Mouse (Mus musculus): ENCODE results near the gene Psmd1.

Psmd1 gene

DNA sequence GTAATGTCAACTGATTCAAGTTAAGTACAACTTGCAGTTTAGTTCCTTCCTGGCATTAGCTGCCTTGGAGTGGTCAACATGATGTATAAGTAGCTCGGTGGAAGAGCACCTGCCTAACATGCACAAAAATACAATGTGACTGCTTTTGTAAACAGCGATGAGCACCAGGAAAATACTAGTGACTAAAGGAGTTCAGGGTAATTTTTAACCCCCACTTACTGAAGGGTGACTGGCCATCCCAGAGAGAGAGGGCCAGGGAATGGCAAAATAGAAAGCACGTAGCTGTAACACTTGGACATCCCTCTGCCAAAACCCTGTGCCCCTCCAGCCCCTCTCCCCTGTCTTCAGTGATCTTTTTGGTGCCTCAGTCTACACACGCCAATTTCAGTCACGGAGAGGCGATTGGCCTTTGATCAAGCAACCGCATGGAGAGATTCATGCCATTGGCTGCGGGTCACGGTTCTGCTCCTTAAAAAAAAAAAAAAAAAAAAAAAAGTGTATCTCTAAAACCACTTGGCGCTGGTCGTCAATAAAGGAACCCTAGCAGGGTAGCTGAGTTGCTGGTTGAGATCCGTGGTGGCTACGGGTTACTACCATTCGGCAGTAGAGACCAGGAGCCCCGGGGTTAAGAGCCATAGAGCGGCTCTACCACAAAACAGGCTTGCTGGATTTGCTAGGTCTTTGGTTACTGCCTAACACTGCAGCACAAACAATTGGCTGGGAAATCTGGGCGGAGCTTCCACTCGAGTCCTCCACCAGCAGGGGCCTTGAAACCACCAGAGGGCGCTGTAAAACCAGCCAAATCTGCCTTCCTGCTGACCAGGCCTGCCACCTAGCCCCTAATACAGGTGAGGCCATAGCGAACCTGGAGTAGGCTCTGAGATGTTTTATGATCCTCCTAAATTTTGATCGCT lies 5.1 kb upstream of the Psmd1 start:
- peak; percentile 93 to 95 for DNase-seq (ENCODE audit: low spot score in 2 of 2)

DNA sequence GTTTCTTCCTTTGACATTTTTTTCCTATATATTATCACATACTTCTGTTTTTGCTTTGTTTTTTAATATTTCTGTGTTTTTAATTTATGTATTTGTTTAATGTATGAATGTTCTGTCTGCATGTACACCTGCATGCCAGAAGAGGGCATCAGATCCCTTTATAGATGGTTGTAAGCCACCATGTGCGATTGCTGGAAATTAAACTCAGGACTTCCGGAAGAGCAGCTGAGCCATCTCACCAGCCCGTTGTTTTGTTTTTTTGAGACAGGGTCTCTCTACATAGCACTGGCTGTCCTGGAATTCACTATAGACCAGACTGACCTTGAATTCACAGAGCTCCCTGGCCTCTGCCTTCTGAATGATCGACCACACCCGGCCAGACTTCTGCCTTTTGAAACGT lies 1.7 kb upstream of the Psmd1 start:
- DNase-seq (ENCODE audit: low spot score in 2 of 2), result no peak

DNA sequence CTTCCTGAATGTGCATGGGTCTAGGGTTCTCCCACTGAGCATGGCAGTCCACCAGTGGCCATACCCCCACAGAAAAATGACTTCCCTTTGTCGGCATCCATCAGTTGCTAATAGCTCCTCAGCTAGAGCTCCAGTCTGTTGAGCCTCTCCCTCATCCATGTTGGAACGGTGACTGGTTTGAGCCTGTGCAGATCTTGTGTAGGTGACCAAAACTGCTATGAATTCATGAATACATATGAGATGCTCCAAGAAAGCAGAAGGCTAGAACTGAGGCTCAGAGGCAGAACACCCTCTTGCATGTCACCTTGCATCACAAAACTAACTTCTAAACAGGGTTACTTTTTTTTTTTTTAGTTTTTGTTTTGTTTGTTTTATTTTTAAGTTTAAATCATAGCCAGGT lies 12.4 kb downstream of the Psmd1 start:
- DNase-seq (ENCODE audit: low spot score in 2 of 2), result no peak

DNA sequence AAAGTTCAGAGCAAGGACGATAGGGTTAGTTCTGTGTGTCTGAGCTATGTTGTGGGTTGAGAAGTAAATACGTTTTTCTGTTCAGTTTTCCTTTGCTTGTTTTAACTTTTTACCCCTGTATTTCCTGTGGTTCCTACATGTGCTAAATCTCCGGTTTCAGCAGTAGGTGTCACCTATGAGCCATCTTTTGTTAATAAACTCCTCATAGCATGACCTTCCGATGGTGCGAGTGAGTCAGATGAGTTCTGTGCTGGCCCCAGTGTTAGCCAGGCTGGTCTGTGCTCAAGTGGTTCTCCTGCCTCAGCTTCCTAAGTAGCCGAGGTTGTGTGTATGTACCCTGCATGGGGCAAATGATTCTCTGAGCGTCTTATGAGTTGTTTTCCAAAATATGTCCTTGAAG lies 30.2 kb downstream of the Psmd1 start:
- no peak for DNase-seq (ENCODE audit: low spot score in 2 of 2)

DNA sequence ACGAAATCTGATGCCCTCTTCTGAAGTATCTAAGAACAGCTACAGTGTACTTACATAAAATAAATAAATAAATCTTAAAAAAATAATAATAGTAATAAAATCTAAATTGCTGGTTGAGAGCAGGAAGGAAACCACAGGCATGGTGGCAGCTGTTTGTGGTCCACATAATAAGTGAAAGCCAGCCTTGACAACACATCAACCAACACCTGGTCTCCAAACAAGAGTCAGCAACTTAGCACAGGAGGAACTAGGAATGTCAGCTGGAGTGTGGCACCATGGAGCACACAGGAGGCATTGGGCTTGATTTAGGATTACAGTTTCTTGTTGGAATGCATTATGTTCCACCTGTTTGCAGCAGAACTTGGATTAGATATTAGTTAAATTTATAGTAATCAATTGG lies 40.9 kb downstream of the Psmd1 start:
- DNase-seq (ENCODE audit: low spot score in 2 of 2), result no peak

DNA sequence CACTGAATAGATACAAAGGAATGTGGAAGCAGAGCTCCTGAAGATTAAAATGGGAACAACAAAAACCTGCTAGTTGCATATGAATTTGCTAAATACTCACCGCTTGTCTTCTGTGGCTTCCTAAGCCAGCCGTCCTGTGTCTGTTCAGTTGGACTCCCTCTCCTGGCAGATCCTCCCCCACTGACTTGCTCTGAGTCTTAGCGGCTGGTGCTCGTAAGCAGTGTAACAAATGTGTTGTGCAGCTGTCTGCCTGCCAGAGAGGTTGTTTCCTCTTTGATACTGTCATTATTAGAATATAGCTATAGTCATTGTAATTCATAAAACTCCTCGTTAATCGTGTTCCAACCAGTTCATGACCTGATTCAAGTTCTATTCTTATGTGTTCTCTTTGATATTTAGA lies 47.6 kb downstream of the Psmd1 start, which contains the start of gene Htr2b:
Gene Htr2b, minus strand, starts transcription at position 192 of the 400 bp plus-strand sequence.
- peak; percentile 71 to 72 for DNase-seq (ENCODE audit: low spot score in 2 of 2)

DNA sequence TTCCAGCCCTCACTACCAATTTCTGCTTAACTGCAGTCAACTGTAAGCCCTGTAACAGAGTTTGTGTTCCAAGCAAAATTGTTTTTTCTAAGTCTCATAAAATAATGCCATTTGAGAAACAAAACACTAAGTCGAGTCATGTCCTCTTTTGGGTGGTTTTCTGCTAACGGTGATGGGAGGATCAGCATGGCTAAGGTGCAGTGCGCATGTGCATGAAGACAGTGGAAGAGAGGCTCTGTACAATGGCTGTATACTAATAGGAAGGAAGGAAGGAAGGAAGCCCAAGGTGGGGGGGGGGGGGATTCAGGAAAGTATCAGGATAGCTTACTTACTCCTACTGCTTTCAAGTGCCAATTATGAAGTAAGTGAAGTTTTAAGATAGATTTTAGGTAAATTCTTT lies 50.0 kb downstream of the Psmd1 start:
- DNase-seq (ENCODE audit: low spot score in 2 of 2), result no peak

DNA sequence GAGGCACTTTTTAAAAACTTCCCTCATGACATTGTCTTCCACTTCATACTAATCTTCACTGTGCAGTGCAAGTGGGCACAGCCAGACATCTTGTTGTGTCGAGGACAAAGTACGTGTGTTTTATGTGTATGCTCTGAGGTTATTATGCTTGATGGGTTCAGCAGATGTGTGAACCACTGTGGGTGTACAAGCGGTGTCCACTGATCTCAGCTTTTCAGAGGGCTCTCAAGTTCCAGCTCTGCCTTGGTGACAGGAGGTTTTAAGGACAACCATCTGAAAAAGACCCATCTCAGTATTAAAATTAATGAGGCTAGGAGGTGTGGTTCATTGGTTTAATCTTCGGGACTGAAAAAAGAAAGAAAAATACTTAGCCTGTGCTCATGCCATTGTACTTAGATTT lies 55.4 kb downstream of the Psmd1 start:
- no peak for DNase-seq (ENCODE audit: low spot score in 2 of 2)

DNA sequence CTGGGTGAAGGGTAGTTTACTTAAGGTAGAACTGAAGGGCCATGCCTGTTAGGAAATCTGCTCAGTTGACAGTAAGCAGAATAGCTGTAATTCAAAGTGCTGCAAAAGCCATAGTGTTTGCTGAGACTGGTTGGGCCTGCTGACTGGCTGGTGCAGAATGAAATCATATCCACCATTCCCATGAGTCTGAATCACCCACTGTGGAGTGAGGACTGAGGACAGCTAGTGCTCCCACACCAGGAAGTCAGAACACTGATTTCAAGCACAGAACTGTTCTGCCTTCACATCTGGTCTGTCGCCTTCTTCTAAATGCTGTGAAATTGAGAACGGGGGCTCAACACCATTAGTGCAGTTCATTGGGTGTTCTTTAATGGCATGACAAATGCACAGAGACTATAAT lies 61.8 kb downstream of the Psmd1 start:
- DNase-seq (ENCODE audit: low spot score in 2 of 2), result no peak

DNA sequence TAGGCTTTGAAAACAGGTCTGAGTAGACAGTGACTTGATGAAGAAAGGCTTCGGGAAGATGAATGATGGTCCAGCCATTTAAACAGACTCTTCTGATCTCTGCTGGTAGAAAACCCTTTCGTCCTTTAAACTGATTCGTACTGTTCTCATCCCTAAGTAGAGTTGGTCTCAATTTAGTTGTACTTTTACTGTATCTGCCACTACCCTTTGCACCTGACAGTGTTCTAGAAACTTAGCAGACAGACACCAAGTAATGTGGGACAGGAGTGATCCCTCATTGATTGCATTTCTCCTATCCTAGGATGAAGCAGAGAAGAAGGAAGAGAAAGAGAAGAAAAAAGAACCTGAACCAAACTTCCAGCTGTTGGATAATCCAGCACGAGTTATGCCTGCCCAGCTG lies 69.2 kb downstream of the Psmd1 start, which contains the start of gene Gm21972:
Gene Gm21972, plus strand, starts transcription at position 301 of the 400 bp plus-strand sequence.
- no peak for DNase-seq (ENCODE audit: low spot score in 2 of 2)

DNA sequence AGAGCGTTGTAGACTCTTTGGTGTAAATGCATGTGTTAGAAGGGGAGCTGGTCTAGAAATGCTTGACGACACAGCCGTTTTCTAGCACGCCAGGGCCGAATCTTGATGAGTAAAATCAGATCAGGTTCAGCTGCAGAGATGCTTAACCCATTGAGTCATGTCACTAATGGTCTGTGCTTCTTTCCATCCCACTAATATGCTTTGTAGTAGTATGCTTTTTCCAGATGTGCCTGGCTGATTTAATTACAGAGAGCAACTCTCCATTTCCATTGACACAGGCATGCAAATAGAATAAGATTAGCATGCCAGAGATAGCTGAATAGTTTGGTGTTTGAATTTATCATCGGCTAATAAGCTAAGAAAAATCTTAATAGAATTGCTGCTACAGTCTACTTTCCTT lies 71.1 kb downstream of the Psmd1 start:
- DNase-seq (ENCODE audit: low spot score in 2 of 2), result no peak

DNA sequence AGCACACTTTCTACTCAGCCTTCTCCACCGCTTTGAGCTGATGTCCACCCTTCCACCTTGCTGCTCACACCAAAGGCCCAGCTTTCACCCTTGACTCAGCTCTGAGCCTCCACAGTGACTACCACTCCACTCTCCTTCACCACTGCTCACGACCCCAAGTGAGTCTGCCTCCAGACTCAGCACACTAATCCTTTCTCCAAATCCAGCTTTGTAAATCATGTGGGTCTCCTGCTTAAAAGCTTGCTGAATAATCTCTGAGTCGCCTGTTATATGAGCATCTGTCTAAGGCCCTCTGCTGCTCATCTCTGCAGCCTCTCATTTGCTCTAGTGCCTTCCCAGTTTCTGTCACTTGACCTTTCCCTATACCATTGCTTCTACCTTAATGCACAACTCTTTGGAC lies 76.9 kb downstream of the Psmd1 start:
- DNase-seq (ENCODE audit: low spot score in 2 of 2), result no peak

DNA sequence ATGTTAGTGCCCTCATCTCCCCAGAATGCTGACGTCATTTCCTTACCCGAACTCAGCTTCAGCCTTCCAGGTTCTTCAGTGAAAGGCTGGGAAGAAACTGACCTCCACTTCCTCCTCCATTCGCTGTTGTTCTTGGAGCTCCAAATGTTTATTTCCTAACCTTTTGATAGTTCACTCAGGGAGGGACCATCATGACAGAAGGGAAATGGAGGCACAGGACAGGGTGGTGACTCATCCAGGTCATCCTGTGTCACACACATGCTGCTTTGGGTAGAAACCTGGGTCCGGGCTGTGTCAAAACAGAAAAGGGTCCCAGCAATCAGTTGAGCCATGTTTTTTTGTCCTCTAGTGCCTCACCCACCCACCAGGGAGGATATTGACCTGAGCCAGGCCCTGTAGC lies 79.0 kb downstream of the Psmd1 start:
- no peak for DNase-seq (ENCODE audit: low spot score in 2 of 2)

DNA sequence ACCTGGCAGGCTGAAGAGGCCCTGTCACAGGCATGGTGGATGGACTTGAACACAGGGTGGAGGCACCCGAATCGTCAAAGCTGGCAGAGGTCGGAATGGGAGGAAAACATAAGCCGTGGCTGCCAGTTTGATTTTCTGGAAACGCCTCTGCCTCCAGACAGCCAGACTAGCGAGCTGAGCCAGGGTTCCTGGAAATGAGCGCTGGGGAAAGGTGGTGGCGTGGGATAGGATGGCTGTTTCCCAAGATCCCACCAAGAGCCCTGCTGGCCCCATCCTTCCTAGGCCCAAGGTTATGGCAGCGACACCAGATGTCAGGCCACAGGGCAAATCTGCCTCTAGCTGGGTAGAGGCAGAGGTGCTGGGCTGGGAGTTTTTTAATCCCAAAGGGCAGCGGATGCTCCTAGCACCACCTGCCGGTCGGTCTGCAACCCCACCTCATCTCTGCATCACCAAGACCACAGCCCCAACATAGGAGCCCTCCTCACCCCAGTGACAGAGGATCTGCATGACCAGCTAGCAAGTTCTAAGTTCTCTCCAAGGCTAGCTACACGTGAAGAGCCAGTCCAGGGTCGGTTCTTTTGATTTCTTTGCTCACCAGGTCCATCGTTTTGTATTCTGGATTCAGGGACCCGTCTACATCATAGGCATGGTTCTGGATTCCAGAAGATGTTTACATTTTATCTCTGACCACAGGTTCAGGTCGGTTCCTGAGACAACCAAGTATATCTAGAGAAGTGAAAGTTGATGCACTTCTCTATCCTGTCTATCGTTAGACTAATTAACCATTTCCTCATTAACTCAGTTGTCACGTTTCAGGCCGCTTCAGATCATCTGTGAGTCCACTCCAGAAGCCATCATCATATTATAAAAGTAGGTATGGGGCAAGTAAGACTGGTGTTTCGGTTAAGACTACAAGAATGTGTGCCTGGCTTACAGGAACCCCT lies 80.1 kb downstream of the Psmd1 start:
- DNase-seq (ENCODE audit: low spot score in 2 of 2), result no peak

DNA sequence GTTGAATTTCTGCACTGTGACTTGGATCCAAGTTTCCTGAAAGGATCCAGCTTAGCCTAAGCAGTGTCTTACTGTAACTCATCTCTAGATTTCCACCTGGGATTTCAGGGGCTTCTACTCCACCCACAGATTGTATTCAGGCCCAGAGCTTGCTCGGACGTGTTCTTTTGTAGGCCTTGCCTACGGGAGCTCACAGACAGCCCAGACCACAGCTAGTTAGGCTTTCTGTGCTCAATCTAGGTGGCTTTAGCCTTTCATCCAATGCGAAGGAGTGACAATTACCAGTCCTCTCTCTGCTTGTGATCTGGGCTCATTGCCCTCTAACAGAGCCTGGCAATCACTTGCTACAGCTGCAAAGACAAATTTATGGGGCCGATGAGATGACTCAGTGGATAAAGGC lies 82.1 kb downstream of the Psmd1 start:
- no peak for DNase-seq (ENCODE audit: low spot score in 2 of 2)

DNA sequence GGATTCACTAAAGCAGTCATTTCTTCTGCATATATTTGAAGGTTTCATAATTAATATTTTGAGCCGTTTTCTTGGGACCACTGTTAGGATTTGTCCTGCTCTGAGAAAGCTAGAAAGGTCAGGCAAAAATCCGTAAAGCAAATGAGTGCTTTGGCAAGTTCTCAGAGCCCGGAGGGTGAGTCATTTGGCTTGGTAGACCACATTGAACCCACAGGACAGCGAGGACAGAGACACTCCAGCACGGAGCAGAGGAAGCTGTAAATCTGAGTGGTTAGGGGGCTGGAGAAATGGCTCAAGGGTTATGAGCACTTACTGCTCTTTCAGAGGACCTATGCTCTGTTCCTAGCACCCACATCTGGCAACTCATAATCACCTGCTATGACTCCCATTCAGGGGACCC lies 83.4 kb downstream of the Psmd1 start:
- no peak for DNase-seq (ENCODE audit: low spot score in 2 of 2)

DNA sequence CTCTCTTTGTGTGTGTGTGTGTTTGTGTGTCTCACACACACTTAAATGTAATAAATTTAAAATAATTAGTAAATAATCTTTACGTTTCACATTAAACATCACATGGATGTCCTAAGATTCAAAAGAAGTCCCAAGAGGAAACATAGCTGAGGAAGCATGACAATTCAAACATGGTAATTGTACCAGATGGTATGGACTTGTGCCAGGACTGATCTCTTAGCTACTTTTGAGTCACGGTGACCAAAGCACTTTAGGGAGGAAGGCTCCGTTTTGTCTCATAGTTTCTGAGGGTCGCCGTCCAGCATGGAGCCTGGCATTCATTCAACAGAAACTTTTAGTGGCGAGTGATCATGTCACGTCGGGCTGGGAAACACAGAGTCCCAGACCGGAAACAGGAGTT lies 84.0 kb downstream of the Psmd1 start:
- no peak for DNase-seq (ENCODE audit: low spot score in 2 of 2)

DNA sequence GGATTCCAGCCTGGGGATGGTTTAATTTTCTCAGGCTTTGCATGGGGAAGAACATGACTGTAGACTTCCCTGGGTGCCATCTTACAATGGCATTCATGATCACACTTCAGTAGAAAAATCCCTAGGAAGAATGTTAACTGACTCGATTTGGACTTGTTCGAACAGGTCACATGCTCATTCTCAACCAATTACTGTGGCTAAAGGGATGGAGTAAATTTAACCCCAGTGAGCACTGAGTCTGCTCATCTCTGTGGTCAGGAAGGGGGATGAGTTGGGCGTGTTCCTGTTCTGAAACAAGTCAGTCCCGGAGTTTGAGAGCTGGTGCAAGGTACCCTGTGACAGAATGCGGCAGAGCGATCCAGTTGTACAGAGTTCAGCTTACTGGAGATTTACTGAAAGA lies 86.7 kb downstream of the Psmd1 start:
- no peak for DNase-seq (ENCODE audit: low spot score in 2 of 2)

DNA sequence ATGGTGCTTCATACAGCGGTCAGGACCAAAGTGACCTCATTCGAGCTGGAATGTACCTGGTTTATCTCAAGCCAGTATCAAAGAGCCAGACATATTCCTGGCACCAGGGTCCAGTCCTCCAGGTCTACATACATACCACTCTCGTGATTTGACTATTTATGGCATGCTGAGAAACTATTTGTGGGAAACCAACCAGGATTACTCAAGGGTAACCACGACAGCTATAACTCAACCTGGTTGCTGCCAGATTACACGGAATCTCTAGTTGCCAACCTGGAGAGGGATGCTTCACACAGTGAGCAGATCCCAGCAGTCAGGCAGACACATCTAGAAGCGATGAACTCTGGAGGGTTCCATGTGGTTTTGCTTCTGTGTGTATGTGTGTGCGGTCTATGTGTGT lies 87.2 kb downstream of the Psmd1 start:
- DNase-seq (ENCODE audit: low spot score in 2 of 2), result no peak

DNA sequence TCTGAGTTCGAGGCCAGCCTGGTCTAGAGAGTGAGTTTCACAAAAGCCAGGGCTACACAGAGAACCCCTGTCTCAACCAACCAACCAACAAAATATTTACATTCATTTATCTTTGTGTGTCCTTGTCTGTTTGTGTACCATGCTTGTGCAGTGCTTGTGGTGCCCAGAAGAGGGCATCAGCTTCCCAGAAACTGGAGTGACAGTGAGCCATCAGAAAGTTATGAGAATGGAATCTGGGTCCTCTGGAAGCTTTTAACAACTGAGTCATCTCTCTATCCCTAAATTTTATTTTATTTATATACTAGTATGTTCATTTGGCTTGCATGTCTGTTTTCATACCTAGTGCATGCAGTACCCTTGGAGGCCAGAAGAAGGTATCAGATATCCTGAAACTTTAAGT lies 88.4 kb downstream of the Psmd1 start:
- DNase-seq (ENCODE audit: low spot score in 2 of 2), result no peak

DNA sequence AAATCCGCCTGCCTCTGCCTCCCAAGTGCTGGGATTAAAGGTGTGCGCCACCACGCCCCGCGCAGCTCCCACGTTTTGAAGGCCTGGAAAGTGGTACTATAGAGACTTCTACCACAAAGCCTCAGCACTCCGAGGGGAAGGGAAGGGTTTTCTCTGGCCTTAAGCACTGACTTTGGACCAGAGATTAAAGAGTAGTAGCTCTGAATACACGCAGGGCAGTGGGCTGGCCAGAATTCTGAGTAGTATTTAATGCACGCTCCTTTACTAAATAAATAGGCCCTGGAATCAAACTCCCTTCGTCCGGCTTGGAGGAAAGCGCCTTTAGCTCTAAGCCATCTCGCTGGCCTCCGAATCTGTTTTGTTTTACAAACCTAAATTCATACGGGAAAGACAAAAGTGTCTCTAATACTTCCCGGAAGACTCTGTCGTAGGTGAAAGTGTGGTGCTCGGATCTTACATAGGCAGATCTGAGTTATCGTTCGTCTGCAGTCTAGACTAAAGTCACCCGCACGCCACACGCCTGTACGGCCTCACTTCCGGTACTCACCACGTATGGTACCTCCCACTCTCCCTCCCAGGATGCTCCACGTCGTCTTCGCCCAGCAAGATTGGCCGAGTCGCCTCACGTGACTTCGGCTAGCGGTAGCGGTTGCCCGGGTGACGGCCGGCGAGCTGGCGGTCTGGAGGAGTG lies 90.1 kb downstream of the Psmd1 start, which contains the start of gene Armc9:
Gene Armc9, plus strand, starts transcription at position 648 of the 691 bp plus-strand sequence.
- DNase-seq (ENCODE audit: low spot score in 2 of 2), result peak; percentile 98 to 99

DNA sequence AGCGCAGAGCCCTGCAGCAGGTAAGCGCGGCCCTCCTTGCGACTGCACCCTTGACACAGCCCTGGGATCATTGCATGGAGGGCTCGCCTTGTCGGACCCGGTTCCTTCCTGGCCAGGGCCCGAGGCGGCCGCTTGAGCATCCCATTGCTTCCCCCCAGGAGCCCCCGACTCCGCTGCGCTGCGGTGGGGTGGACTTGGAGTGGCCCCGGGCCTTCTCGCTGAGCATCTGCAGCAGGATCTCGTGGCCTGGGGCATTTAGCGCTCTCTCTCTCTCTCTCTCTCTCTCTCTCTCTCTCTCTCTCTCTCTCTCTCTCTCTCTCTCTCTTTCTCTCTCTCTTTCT lies 90.6 kb downstream of the Psmd1 start:
- DNase-seq (ENCODE audit: low spot score in 2 of 2), result no peak

Measured in right cerebral cortex, postnatal 10 days (tissue).